Mouse (Mus musculus) central nervous system, embryonic 14 days (tissue): ENCODE data around the gene Pafah2. TPM values are rescaled to one million over a fixed set of nuclear protein-coding genes. Genes with fewer than 3 reads are reported as not detected.

Experiments
- polyA plus RNA-seq: library from polyadenylated mRNA; depleted of rRNA; stranded (reverse); fragments of >200 nt; gene quantifications from 2 replicates; pipeline ENCODE4 v1.2.3, GENCODE M21; 2012; rRNA removed

Gene Pafah2
- polyA plus RNA-seq = 13.7 and 15.8 TPM in 2 replicates

DNA sequence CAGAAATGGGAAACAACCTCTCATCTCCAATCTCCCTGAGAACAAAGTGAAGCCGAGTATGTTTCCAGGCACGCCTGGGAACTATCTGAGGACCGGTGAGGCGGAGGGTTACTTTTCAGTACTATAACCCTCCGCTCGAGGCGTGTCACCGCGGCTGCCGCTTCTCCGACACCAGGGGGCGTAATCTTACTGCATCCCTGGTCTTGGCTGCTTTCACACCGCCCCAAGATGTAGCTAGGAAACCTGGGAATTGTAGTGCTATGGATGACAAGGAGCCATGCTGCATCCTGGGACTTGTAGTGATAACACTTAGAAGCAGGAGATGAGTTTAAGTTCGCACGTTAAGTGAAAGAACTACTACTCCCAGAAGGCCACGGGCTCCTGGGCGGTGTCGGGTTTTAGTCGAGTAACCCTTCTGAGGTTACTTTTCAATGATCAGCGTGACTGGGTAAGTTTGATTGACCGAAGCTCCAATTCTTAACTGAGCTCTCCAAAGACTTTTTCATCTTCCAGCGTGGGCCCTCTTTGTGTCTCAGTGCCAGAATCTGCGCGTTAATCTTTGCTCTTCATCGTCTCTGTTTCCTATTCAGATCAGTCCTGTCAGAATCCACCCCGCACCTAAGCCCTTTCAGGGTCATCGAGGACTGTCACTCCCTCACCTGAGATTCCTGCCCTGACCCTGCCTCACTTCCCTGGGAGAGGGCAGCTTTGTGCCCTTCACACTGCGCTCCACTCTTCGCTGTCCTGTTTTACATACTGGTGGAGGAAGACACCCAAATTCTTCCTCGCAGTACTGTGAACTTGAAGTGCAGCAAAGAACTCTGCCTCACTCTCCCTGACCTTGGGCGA lies at the start of gene Pafah2:
TSS of gene Pafah2 (plus strand) at position 344 of the 849 bp plus-strand sequence.

DNA sequence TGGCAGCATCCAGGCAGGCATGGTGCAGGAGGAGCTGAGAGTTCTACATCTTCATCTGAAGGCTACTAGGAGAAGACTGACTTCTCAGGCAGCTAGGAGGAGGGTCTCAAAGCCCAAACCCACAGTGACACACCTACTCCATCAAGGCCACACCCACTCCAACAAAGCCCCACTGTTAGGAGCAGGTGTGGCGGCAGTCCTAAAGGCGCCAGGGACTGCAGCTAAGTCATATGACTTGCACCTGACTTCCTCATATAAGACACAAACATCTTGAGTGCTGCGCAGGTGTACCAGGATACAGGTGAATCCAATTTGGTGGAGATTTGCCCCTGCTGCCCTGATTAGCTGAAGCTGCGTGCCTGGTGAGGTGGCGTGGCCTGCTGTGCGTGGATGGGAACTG lies 12.4 kb upstream of the Pafah2 start, which contains the start of gene Extl1:
TSS of gene Extl1 (minus strand) at position 101 of the 400 bp plus-strand sequence.

GRCm38 (mm10) chr4:134468215-134468575 lies 72.1 kb downstream of the Pafah2 start, which contains the start of gene Stmn1:
TSS of gene Stmn1 (plus strand) at chr4:134468320.

Other genes with a start within 250 kb of the Pafah2 start
- 28.7 and 29.6 TPM in 2 replicates for gene Cep85, start 209.2 kb upstream of the Pafah2 start, polyA plus RNA-seq
- gene Gm7534, start 193.3 kb upstream of the Pafah2 start, polyA plus RNA-seq = not detected in 2 replicates
- gene Catsper4, start 168.9 kb upstream of the Pafah2 start, polyA plus RNA-seq = 0.16 and 0.18 TPM in 2 replicates
- 0.26 and 0.80 TPM in 2 replicates for gene Cnksr1, start 157.9 kb upstream of the Pafah2 start, polyA plus RNA-seq
- gene E130218I03Rik, start 152.7 kb upstream of the Pafah2 start, polyA plus RNA-seq = 0.04 TPM in 1 of 2 replicates, not detected in the other
- 13.7 and 14.4 TPM in 2 replicates for gene Zfp593, start 150.7 kb upstream of the Pafah2 start, polyA plus RNA-seq
- 0.16 TPM in 1 of 2 replicates, not detected in the other for gene Gm30191, start 149.4 kb upstream of the Pafah2 start, polyA plus RNA-seq
- gene Grrp1, start 142.2 kb upstream of the Pafah2 start, polyA plus RNA-seq = 14.5 and 17.0 TPM in 2 replicates
- 15.2 and 16.8 TPM in 2 replicates for gene Pdik1l, start 108.4 kb upstream of the Pafah2 start, polyA plus RNA-seq
- gene Trim63, start 81.2 kb upstream of the Pafah2 start, polyA plus RNA-seq = 0.17 and 1.2 TPM in 2 replicates
- gene Slc30a2, start 53.1 kb upstream of the Pafah2 start, polyA plus RNA-seq = 0.02 and 0.10 TPM in 2 replicates
- gene Extl1, start 12.5 kb upstream of the Pafah2 start, polyA plus RNA-seq = 0.34 and 2.1 TPM in 2 replicates
- 1,707 and 1,926 TPM in 2 replicates for gene Stmn1, start 72.0 kb downstream of the Pafah2 start, polyA plus RNA-seq
- gene Paqr7, start 100.4 kb downstream of the Pafah2 start, polyA plus RNA-seq = 11.7 and 14.6 TPM in 2 replicates
- gene Aunip, start 114.7 kb downstream of the Pafah2 start, polyA plus RNA-seq = 4.0 and 5.0 TPM in 2 replicates
- gene Mtfr1l, start 139.1 kb downstream of the Pafah2 start, polyA plus RNA-seq = 126 and 131 TPM in 2 replicates
- gene Selenon, start 155.8 kb downstream of the Pafah2 start, polyA plus RNA-seq = 39.2 and 45.7 TPM in 2 replicates